Mouse (Mus musculus) G1E-ER4 (cell line): ENCODE data around the gene Senp7. TPM values are rescaled to one million over a fixed set of nuclear protein-coding genes. Genes with fewer than 3 reads are reported as not detected.

ENCODE experiments used
- GATA1 ChIP-seq: IDR thresholded peaks from one replicate; pipeline ENCODE4 v1.8.0; 2012; ENCODE audit warnings: low read length, inconsistent platforms
- polyA plus RNA-seq: library from polyadenylated mRNA; stranded (reverse); fragments of >175 nt; gene quantifications from 2 replicates; pipeline ENCODE4 v1.2.3, GENCODE M21; 2012

The Senp7 gene
- polyA plus RNA-seq, 1 experiment = 31.5 TPM

DNA sequence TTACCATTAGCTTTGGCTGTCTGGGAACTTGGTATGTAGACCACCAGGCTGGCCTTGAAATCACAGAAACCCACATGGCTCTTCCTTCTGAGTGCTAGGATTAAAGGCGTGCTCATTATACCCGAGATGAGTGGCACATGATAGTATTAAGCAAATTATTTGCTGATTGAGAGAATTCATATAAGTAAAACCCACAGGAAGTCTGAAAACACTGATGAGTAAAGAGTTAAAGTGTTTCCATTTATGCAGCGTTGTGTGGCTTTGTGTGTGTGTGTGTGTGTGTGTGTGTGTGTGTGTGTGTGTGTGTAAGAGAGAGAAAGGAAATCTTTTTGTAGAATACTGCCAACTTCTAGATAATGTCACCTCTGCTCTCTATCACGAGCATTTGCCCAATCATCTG is 33.6 kb downstream of the Senp7 start:
- TF ChIP-seq GATA1 = no peak

DNA sequence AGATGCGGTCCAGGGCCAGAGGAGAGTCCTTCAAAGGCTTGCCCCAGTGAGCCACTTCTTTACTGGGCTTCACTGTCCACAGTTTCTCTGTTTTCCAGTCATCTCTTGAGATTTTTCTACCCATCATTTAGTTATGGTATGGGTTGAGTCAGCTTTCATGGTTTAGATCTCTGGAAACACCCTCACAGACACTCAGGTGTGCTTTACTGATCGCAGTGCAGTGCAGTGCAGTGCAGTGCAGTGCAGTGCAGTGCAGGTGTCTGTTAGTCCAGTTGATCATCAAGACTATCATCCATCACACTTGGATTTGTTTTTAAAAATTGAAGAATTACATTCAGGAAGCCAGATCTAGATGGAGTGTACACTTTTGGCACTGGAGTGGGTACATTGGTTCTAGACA is 38.2 kb downstream of the Senp7 start:
- no peak for TF ChIP-seq GATA1

DNA sequence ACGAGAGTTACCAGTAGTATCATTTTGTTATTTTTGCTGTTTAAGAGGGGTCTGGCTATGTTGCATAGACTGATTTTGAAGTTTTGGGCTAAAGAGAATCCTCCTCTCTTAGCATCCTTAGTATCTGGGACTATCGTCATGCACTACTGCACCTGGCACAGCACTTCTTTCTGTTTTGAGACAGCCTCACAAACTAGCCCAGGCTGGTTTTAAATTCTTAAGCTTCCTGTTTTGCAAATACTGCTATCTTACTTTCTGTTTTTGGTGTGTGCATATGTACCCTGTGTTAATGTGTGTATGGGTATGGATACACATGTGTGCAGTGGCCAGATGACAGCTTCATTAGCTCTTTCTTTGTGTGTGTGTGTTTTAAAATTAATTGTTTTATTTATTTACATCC is 42.2 kb downstream of the Senp7 start:
- TF ChIP-seq GATA1 = no peak

DNA sequence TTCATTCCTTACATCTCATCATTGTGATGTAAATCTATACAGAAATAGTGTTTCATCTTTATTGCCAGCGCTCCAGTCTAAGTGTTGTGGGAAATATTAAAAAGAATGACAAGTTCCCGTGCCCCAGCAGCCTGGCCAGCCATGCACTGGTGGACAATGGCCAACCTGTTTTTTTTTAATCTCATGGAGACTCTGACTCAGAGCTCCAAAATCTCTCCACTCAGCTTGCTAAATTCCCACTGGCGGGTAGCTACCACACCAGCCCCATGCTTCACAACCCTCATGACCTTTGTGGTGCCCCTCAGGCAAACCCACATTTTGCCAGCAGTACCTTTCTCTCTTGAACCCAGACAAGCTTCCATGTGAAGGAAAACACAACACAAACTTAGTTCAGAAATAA is 67.6 kb downstream of the Senp7 start:
- no peak for TF ChIP-seq GATA1

DNA sequence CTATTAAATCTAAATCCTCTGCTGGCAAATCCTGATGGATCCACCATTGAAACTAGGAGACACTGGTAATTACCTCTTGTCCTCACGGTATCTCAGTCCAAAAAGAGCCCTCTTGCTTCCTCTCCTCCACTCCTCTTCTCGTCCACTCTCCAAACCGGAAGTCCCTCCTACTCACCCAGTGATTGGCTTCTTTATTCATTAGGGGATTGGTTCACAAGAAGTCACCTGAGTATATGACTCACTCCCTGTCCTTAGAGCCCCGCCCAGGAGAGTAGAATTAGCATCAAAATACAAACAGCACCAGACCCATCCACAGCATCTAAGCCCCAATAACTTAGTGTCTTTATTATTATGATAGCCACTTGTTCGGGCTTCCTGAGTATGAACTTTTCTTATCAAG is 68.0 kb downstream of the Senp7 start:
- TF ChIP-seq GATA1 = no peak

DNA sequence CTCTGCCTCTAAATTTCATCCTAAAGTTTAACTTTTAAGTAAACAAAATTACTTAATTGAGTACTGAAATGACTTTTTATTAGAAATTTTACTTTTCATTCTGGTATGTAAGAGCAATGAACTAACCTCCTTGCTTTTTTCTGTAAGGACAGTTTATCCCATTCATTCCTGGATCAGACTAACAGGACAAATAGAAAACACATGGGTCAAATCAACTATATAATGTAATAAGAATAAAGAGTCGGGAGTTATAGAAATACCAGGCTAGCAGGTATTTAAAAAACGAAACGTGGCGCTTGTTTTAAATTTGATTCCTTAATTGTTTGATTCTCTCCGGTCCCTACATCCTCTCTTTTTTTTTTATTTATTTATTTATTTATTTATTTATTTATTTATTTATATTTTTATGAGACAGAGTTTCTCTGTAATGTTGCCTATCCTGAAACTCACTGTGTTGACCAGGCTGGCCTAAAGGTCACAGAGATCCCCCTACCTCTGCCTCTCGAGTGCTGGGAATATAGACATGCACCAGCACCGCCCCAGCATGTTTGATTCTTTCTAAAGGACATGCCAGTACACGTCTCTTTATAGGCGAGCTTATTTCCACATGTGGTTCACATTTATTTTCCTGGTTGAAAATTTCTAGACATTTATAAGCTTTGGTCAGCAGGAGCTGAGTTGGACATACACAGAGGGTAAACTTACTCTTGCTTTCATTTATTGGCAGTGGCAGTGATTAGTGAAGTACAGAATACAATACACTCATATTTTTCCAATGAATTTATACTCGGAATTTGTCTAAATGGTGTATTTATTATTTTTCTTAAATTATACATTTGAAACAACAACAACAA is 69.4 kb downstream of the Senp7 start:
- no peak for TF ChIP-seq GATA1

DNA sequence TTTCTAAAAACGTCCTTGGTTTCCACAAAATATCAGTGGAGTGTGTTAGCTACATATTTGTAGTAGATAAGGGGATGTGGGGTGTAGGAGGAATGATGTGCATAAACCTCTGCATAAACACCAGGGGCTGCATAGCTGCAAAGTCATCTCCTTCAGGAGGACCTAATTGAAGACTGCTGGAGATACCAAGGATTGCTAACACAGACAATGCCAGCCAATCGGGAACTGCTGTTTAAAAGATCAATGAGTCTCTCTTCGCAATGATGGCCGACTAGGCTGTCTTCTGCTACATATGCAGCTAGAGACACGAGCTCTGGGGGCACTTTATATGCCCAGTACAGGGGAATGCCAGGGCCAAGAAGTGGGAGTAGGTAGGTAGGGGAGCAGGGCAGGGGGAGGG is 74.4 kb downstream of the Senp7 start:
- no peak for TF ChIP-seq GATA1

DNA sequence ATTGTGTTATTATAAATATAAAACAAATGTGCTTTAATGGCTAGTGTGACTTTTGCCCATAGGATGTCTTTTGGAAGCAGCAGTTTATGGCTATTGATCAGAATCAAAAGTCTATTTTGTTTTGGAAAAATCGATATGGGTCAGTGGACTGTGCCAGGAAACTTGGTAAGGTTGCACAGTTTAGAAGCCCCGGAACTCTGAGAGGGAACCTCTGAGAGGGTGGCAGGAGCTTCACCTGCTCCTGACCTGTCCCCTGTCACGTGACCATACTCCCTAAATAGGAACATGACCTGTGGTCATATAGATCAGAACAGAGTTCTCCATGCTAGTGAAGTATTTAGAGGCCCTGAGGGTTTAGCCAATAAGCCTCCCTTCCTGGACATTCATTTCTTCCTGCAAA is 75.9 kb downstream of the Senp7 start:
- TF ChIP-seq GATA1 = no peak

DNA sequence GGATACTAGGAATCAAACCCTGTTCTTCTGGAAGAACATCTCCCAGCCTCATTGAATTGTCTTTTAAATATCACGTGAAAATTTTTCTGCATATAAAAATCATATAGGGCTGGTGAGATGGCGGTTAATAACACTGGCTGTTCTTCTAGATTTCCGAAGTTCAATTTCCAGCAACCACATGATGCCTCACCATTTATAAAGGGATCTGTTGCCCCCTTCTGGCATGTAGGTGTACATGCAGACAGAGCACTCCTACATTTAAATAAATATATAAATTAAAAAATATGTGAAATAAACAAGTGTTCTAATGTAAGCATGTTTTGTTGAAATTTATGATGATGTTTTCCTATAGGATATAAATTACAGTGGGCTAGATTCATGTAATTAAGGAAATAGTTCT is 83.5 kb downstream of the Senp7 start:
- TF ChIP-seq GATA1 = no peak

DNA sequence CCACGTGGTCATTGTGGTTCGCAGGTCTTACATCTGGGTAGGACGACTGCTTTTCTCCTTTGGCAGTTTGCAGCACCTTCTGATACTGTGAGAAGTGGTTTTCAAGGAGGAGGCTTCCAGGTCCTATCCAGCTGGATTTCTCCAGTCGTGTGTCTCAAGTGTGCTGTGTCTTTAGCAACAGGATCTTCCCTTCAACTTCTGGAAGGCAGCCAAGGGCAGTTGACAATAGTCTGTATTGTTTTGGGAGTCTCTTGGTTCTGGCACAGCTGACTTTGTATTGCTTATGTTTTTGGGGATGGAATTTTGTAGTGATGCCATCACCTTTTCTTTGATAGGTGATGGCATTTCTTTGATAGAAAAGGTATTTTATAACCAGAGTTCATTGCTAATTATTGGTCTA is 86.0 kb downstream of the Senp7 start:
- TF ChIP-seq GATA1 = no peak

DNA sequence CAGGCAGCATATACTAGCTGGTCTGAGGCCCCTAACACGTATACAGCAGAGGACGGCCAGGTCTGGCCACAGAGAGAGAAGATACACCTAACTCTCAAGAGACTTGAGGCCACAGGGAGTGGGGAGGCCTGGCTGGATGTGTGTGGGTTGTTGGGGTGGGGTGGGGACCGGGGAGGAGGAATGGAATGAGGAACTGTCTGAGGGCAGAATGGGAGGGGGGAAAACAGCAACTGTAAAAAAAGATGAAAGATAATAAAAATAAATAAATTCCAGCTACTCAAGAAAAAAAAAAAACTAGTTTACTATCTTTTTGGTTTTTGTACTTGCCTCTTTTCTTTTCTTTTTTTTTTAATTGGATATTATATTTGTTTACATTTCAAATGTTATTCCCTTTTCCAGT is 91.8 kb downstream of the Senp7 start:
- no peak for TF ChIP-seq GATA1

DNA sequence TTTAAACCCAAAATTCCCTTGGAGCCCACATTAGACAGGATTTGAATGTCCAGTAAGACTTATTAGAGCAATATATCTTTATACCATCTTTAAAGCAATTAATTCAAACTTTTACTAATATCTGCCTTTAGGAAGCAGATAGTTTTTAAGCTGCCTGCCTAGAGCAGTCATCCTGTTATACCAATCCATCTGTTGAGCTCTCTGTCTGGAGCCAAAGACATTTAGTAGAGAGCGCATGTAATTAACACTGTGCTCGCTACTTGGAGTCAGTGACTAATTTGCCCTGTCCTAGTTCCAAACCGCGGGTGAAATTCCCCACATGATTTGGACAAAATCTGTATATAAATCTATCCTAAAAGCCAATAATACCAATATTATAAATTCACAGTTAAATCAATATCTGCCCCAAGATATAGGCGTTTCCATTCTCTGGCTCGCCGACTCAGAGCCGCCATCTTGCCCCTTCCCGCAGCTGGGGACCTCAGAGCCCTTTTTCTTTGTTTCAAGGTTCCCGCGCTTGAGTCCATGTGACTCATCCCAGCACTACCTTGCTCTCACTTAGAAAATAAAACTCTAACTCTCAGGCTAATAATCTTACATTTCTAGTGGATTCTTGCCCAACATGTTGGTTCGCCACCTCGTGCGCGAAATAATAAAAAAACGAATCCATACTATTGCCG is 96.9 kb downstream of the Senp7 start:
- no peak for TF ChIP-seq GATA1

DNA sequence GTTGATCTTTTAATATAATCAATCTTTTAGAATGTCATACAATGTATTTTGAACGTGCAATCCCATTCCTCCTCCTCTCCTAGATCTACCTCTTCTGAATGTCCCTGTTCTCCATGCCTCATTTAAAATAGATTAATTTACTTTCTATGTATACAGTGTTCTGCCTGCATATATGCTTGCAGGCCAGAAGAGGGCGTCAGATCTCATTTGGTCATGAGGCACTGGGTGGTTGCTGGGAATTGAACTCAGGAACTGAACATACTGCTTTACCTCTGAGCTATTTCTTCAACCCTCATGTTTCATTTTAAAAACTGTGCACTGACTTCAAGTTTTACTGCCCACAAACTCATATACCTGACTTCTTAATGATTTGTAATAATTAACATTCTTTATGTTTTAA is 99.5 kb downstream of the Senp7 start:
- no peak for TF ChIP-seq GATA1

DNA sequence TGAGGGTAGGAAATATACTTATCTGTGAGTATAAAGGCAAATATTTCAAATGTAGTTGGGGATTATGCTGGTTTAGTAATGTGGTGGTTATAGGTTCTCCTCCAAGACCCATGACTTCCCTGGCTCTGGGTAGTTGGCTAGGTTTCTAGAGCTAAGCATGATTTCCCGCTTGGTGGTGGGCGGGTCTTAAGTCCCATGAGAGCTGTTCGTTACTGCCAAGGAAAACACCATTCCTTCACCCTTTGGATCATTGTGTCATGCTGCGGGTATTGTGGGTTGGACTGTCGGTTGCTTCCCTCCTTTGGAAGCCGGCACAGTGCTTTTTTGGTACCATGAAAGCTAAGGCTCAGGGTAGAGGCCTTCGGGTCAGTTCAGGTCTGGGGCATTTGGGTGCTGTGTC is 115.3 kb downstream of the Senp7 start:
- no peak for TF ChIP-seq GATA1

DNA sequence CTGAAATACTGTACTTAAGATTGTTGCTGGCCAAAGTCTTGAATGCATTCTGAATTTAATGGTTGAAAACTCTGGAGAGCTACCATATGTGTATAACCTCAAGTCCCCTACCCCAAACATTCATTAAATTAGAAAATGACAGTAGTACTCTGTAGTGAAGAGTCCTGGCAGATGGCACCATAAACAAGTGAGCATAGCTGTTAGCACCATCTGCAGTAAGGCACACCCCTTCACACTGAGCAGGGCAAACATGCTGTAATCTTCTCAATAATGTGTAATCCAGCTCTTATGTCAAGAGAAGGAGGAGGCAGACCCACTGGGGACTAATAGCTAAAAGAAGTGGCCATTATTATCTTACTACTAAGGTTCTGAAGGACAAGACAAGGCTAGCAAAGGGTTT is 122.1 kb downstream of the Senp7 start:
- TF ChIP-seq GATA1 = no peak

DNA sequence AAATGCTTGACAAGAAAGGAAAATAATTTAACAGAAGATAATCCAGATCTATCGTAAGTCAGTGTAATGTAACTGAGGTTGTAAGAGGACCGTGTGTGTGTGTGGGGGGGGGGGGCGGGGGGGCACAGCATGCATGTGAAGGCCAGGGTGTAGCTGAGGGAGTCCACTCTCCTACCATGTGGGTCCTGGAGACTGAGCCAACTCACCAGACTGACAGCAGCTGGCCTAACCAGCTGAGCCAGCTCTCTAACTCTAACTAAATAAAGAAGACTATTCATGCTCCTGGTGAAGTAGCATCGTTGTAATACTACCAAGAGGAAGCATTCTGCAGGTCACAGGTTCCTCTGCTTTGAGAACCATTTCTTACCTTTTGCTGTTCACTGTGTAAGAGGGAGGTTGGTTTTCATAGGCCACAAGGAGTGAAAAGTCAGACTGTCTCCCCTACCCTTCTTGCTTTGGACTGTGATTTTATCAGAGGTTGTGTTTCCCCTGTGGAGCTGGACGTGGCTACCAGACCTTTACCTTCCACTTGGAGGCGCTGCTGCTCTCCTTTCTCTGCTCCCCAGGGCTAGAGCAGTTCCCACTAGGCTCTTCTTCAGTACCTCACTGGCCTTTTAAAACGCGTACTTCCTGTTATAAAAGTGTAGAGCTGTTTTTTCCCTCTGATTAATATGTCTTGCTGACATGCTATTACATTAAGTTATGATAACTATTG is 127.9 kb downstream of the Senp7 start:
- TF ChIP-seq GATA1 = no peak
